Mouse (Mus musculus): Measurements from ENCODE around the gene Pitpnb. TPM values are rescaled to one million over a fixed set of nuclear protein-coding genes. Genes with fewer than 3 reads are reported as not detected.

Gene Pitpnb
- total and polyA plus RNA-seq, 2 experiments from 2014 or later = 9.0 to 79.9 TPM

GRCm38 (mm10) chr5:111394198-111395053 lies 63.9 kb downstream of the Pitpnb start:
- ATAC-seq (peak; percentile 19; the same call in 1 of the 2 replicates), DNase-seq (ENCODE audit: low spot score) (peak; percentile 60)
- WGBS = 6% methylated on average over 15 of the region's 15 CpGs
- H3K4me2 ChIP-seq (ENCODE audit: low read depth, low read length) = peak overlapping the region; percentile 51
- H3K4me1 ChIP-seq (ENCODE audit: insufficient read depth, low read length) = peaks cover 15% of the 10 kb centered on the region
- no peaks in the 10 kb centered on the region for H3K36me3 ChIP-seq (ENCODE audit: insufficient read depth, low read length)
- H3K27ac ChIP-seq = peak overlapping the region; percentile 73; the same call in 1 of the 2 replicates
- H3K4me3 ChIP-seq (ENCODE audit: low read length) = no peak overlapping the region
- H3K9ac ChIP-seq (replicated peaks; ENCODE audit: low read length) = no peak overlapping the region
- TF ChIP-seq CTCF (IDR thresholded peaks at IDR 0.05; ENCODE audit: low read depth) = no peak
- H3K27me3 ChIP-seq (ENCODE audit: insufficient read depth, low read length) = no peaks in the 10 kb centered on the region
- H3K9me3 ChIP-seq (ENCODE audit: low read length) = no peaks in the 10 kb centered on the region

- no peak for ATAC-seq
- Histone ChIP-seq H3K27me3 (ENCODE audit: insufficient read depth, low read length) (no peaks in the 10 kb centered on the region), H3K4me1 (ENCODE audit: insufficient read depth, low read length) (peaks cover 15% of the 10 kb centered on the region), H3K4me2 (ENCODE audit: low read depth, low read length) (no peak overlapping the region), H3K27ac (no peak overlapping the region), H3K36me3 (ENCODE audit: insufficient read depth, low read length) (no peaks in the 10 kb centered on the region), H3K9ac (replicated peaks; ENCODE audit: low read length) (no peak overlapping the region), H3K9me3 (ENCODE audit: low read length) (no peaks in the 10 kb centered on the region), H3K4me3 (ENCODE audit: low read length) (no peak overlapping the region)
- no peak for TF ChIP-seq CTCF (IDR thresholded peaks at IDR 0.05; ENCODE audit: low read depth)
- 47% methylated on average over 10 of the region's 10 CpGs for WGBS
- DNase-seq (ENCODE audit: low spot score) = no peak
Observed at GRCm38 (mm10) chr5:111395771-111396170, 65.2 kb downstream of the Pitpnb start.

GRCm38 (mm10) chr5:111396199-111396598 lies 65.6 kb downstream of the Pitpnb start:
- peaks cover 15% of the 10 kb centered on the region for H3K4me1 ChIP-seq (ENCODE audit: insufficient read depth, low read length)
- ATAC-seq (no peak), DNase-seq (ENCODE audit: low spot score) (no peak)
- peak; percentile 21 for TF ChIP-seq CTCF (IDR thresholded peaks at IDR 0.05; ENCODE audit: low read depth)
- H3K9me3 ChIP-seq (ENCODE audit: low read length) = no peaks in the 10 kb centered on the region
- WGBS = 81% methylated on average over 4 of the region's 4 CpGs
- H3K27ac ChIP-seq = no peak overlapping the region
- H3K36me3 ChIP-seq (ENCODE audit: insufficient read depth, low read length) = no peaks in the 10 kb centered on the region
- no peak overlapping the region for H3K4me3 ChIP-seq (ENCODE audit: low read length)
- H3K9ac ChIP-seq (replicated peaks; ENCODE audit: low read length) = no peak overlapping the region
- H3K27me3 ChIP-seq (ENCODE audit: insufficient read depth, low read length) = no peaks in the 10 kb centered on the region
- H3K4me2 ChIP-seq (ENCODE audit: low read depth, low read length) = no peak overlapping the region

- Histone ChIP-seq H3K4me2 (ENCODE audit: low read depth, low read length) (no peak overlapping the region), H3K4me3 (ENCODE audit: low read length) (no peak overlapping the region), H3K9me3 (ENCODE audit: low read length) (no peaks in the 10 kb centered on the region), H3K27me3 (ENCODE audit: insufficient read depth, low read length) (no peaks in the 10 kb centered on the region), H3K9ac (replicated peaks; ENCODE audit: low read length) (no peak overlapping the region), H3K4me1 (ENCODE audit: insufficient read depth, low read length) (peaks cover 15% of the 10 kb centered on the region), H3K36me3 (ENCODE audit: insufficient read depth, low read length) (no peaks in the 10 kb centered on the region), H3K27ac (no peak overlapping the region)
- no peak for TF ChIP-seq CTCF (IDR thresholded peaks at IDR 0.05; ENCODE audit: low read depth)
- 64% methylated on average over 4 of the region's 4 CpGs for WGBS
- DNase-seq (ENCODE audit: low spot score) (no peak), ATAC-seq (no peak)
Observed at GRCm38 (mm10) chr5:111398471-111398870, 67.9 kb downstream of the Pitpnb start.

- no peak overlapping the region for H3K4me3 ChIP-seq (ENCODE audit: low read length)
- peaks cover 7% of the 10 kb centered on the region for H3K4me1 ChIP-seq (ENCODE audit: insufficient read depth, low read length)
- no peak overlapping the region for H3K27ac ChIP-seq
- no peak overlapping the region for H3K9ac ChIP-seq (replicated peaks; ENCODE audit: low read length)
- DNase-seq (ENCODE audit: low spot score) = no peak
- no peak for ATAC-seq
- H3K9me3 ChIP-seq (ENCODE audit: low read length) = no peaks in the 10 kb centered on the region
- no peak overlapping the region for H3K4me2 ChIP-seq (ENCODE audit: low read depth, low read length)
- 75% methylated on average over 4 of the region's 4 CpGs for WGBS
- H3K36me3 ChIP-seq (ENCODE audit: insufficient read depth, low read length) = no peaks in the 10 kb centered on the region
- H3K27me3 ChIP-seq (ENCODE audit: insufficient read depth, low read length) = no peaks in the 10 kb centered on the region
- TF ChIP-seq CTCF (IDR thresholded peaks at IDR 0.05; ENCODE audit: low read depth) = no peak
Observed at GRCm38 (mm10) chr5:111399271-111399670, 68.7 kb downstream of the Pitpnb start.

DNA sequence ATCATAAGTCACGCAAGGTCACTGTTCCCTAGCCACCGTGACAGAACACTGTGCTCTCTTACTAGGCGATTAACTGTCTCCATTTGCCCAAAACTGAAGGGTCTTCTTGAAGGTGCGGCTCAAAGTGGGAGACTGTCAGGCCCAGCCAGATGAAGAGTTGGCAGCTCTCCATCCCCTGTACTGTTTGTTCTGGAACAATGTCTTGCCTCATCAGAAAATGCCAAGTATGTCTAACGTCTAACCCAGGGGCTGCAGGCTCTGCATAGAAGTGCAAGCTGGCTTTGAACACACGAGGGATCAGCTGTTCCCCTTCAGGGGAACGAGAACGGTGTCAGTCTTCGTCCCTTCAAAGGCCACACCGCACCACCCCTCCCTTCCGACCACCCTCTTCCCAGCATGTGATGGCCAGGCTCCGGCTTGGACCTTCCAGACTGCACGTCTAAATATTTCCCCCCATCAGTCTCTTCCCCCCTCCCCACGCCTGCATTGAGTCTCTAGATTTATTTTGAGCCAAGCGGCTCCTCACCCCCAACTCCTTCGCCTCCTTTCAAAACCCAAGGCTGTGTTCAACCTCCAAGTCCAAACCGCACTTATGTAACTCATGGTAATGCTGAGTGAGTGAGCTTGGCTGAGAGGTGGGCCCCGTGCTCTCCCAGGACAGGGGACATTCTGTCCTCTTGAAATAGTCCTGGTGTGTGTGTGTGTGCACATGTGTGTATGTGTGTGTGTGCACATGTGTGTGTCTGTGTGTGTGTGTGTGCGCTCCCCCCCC lies 71.5 kb downstream of the Pitpnb start:
- Histone ChIP-seq H3K4me1 (ENCODE audit: insufficient read depth, low read length) (no peaks in the 10 kb centered on the region), H3K9ac (replicated peaks; ENCODE audit: low read length) (no peak overlapping the region), H3K4me3 (ENCODE audit: low read length) (no peak overlapping the region), H3K4me2 (ENCODE audit: low read depth, low read length) (no peak overlapping the region), H3K27me3 (ENCODE audit: insufficient read depth, low read length) (no peaks in the 10 kb centered on the region), H3K36me3 (ENCODE audit: insufficient read depth, low read length) (no peaks in the 10 kb centered on the region), H3K9me3 (ENCODE audit: low read length) (no peaks in the 10 kb centered on the region), H3K27ac (no peak overlapping the region)
- no peak for ATAC-seq
- WGBS = 62% methylated on average over 19 of the region's 19 CpGs
- DNase-seq (ENCODE audit: low spot score) = no peak
- no peak for TF ChIP-seq CTCF (IDR thresholded peaks at IDR 0.05; ENCODE audit: low read depth)
